Mouse (Mus musculus) v-Abl transformed pro-B cells (cell line): Measurements from ENCODE around the gene Slc38a4.

ENCODE experiments used
- in situ Hi-C, 2 experiments: fragments of 400-800 bp; cut with MboI; formaldehyde crosslinking; loops; one replicate each; pipeline ENCODE4 v1.15.1; 2025; ENCODE audit not compliant: unreplicated experiment in 2 of 2

Gene Slc38a4

GRCm38 (mm10) chr15:97054767-97055489 is 828 bp downstream of the Slc38a4 start:
- in situ Hi-C loops = no loop called here

GRCm38 (mm10) chr15:97054131-97054530 is 1.6 kb downstream of the Slc38a4 start:
- in situ Hi-C loops = no loop called here

GRCm38 (mm10) chr15:97050436-97050835 is 5.3 kb downstream of the Slc38a4 start:
- in situ Hi-C loops = no loop called here

- in situ Hi-C loops = no loop called here
Observed at GRCm38 (mm10) chr15:97050011-97050410, 5.7 kb downstream of the Slc38a4 start.

GRCm38 (mm10) chr15:97049281-97049841 is 6.4 kb downstream of the Slc38a4 start:
- in situ Hi-C loops = no loop called here

GRCm38 (mm10) chr15:97048267-97048666 is 7.5 kb downstream of the Slc38a4 start:
- in situ Hi-C loops = no loop called here

- in situ Hi-C loops = no loop called here
Observed at GRCm38 (mm10) chr15:97043921-97044320, 11.8 kb downstream of the Slc38a4 start.

- in situ Hi-C loops = no loop called here
Observed at GRCm38 (mm10) chr15:97042001-97042491, 13.7 kb downstream of the Slc38a4 start.

- in situ Hi-C loops = no loop called here
Observed at GRCm38 (mm10) chr15:97041182-97041581, 14.6 kb downstream of the Slc38a4 start.

GRCm38 (mm10) chr15:97037710-97038109 is 18.0 kb downstream of the Slc38a4 start:
- in situ Hi-C loops = no loop called here

- in situ Hi-C loops = no loop called here
Observed at GRCm38 (mm10) chr15:97035892-97036291, 19.9 kb downstream of the Slc38a4 start.

- in situ Hi-C loops = no loop called here
Observed at GRCm38 (mm10) chr15:97033485-97033991, 22.2 kb downstream of the Slc38a4 start.

GRCm38 (mm10) chr15:97031886-97032285 is 23.9 kb downstream of the Slc38a4 start:
- in situ Hi-C loops = no loop called here

- in situ Hi-C loops = no loop called here
Observed at GRCm38 (mm10) chr15:97030984-97031492, 24.7 kb downstream of the Slc38a4 start.

- in situ Hi-C loops = no loop called here
Observed at GRCm38 (mm10) chr15:97030136-97030535, 25.6 kb downstream of the Slc38a4 start.

- in situ Hi-C loops = no loop called here
Observed at GRCm38 (mm10) chr15:97029064-97029791, 26.5 kb downstream of the Slc38a4 start.

- in situ Hi-C loops = no loop called here
Observed at GRCm38 (mm10) chr15:97028651-97029050, 27.1 kb downstream of the Slc38a4 start.

- in situ Hi-C loops = no loop called here
Observed at GRCm38 (mm10) chr15:97028046-97028634, 27.6 kb downstream of the Slc38a4 start.

GRCm38 (mm10) chr15:97026670-97027069 is 29.1 kb downstream of the Slc38a4 start:
- in situ Hi-C loops = no loop called here

GRCm38 (mm10) chr15:97022764-97023163 is 33.0 kb downstream of the Slc38a4 start:
- in situ Hi-C loops = no loop called here

- in situ Hi-C loops = no loop called here
Observed at GRCm38 (mm10) chr15:97022213-97022612, 33.5 kb downstream of the Slc38a4 start.
